Mouse (Mus musculus): ENCODE measurements around the gene Gm3402.
"Not testable (repeated sequence)": the region's sequence is repeated elsewhere in the genome, so short reads cannot be mapped to it uniquely, and the experiment has no call there.

The Gm3402 gene

DNA sequence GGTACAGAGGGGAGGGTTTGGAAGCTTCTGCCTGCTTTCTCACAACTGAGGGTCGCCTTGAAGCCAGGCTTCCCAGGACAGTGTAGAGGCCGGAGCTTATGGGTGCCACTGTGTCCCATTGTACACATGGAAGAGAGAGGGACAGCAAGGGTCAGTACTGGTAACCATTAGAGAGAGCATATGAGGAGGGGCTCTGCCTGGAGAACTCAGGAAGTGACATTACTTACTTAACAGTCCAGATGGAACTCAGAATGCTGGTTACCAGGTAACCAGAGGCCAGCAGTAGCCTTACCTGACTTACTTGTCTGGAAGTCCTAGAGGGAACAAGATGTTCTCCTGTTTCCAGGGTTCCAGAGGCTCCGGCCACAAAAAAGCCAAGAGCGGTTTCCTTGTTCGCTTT, at the start of gene Gm3402:
Gene Gm3402, plus strand, starts transcription at position 301 of the 400 bp plus-strand sequence.
- not testable (repeated sequence) for DNase-seq (ENCODE audit: low read depth, low spot score)

DNA sequence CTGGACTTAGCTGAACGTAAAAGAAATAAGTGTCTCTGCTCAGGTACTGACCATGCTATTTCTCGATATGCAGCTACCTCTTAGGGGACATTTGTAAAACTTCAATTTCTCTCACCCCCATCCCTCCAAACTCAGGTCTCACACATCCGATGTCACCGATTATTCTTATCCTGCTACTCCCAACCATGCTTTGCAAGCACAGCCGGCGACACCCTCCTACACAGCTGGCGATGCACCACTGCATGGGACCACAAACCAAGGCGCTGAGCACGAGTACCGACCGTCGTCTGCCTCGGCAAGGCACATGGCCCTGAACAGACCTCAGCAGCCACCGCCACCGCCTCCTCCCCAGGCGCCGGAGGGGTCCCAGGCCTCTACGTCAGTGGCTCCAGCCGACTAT, 47.3 kb upstream of the Gm3402 start:
- no peak for DNase-seq (ENCODE audit: low read depth, low spot score)

DNA sequence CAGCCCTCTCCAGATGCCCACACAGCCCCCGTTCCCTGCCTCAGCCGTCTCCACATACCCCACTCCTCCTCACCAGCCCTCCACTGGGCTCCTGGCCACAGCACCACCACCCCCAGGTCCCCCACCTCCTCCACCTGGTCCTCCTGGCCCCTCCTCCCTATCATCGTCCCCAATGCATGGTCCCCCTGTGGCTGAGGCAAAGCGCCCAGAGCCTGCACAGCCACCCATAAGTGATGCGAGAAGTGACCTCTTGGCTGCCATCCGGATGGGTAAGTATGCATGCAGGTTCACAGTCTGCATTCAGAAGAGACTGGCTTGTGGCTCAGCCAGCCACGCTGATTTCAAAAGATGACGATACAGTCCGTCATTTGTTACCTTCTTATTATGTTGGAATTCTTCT, 45.6 kb upstream of the Gm3402 start:
- DNase-seq (ENCODE audit: low read depth, low spot score), result no peak

DNA sequence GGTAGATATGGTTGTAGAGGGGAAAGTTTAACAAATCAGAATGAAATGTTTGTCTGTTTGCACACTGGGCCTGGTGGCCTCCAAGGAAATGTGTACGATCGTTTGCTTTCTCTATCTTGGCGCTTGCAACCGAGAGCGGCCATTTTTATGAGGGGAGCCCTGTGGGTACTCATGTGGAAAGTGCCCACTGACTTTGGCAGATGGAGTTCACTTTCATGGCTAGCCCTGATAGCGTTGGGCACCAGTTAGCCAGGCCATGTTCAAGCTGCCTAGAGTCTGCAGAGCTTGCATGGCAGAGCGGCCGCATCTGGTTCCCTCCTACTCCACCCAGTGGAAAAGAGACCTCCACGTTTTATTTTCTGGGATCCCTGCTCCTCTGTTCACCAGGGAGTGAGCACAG, 43.1 kb upstream of the Gm3402 start:
- no peak for DNase-seq (ENCODE audit: low read depth, low spot score)

DNA sequence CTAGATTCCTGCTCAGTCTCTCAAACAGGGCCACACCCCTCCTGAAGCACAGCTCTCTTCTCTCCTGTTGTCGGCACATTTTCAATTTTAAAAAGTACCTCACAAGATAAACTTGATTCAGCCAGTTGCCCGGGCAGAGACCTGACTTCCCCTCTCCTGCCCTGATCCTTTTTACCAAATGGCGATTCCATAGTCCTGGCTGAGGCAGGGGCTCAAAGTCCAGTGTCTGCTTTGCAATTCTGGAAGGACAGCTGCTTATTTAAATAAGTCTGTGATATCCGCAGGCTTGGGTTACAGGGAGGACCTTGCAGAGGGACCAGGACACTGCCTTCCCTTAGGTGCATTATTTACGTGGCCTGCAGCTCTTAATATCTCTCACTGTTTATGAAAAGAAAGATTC, 42.6 kb upstream of the Gm3402 start:
- no peak for DNase-seq (ENCODE audit: low read depth, low spot score)

DNA sequence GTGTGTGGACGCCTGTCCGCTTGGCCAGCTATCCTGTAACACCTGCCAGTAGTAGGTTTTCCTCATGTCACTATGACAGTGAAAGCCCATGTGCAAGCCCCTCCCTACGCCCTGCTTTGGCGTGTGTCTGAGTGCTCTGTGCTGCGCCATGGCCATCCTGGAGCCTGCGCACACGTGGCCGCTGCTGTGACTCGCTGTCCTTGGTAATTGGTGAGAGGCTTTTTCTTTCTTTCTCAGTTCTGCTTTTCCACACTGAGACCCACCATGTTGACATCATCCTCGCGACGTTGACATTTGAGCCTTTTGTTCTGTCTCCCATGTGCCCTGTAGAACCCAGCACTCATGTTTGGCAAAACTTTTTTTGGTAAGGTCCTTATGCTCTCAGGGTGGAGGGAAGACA, 42.1 kb upstream of the Gm3402 start:
- DNase-seq (ENCODE audit: low read depth, low spot score), result no peak

DNA sequence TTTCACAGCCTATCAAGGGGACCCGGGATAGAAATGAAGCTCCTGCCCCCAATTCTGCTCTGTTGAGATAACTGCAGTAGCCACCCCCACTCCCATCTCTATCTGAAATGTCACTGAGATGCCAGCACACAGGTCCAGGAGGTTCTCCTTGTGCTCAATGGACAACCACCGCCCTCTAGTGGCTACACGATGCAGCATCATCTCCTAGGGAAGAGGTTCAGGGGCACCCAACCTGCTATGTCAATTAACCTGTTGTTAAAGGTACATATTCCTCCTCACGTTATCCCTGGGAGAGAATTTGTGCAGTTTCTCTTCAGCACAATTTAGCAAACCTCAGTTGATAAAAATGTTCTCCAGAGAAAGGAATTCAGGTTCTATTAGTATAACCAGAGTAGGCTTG, 34.4 kb upstream of the Gm3402 start:
- peak; percentile 2 for DNase-seq (ENCODE audit: low read depth, low spot score)

DNA sequence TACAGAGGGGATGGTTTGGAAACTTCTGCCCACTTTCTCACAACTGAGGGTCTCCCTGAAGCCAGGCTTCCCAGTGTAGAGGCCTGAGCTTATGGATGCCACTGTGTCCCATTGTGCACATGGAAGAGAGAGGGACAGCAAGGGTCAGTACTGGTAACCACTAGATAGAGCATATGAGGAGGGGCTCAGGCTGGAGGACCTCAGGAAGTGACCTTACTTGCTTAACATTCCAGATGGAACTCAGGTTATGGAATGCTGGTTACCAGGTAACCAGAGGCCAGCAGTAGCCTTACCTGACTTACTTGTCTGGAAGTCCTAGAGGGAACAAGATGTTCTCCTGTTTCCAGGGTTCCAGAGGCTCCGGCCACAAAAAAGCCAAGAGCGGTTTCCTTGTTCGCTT, 32.3 kb upstream of the Gm3402 start, which contains the start of gene Gm6408:
Gene Gm6408, plus strand, starts transcription at position 301 of the 400 bp plus-strand sequence.
- DNase-seq (ENCODE audit: low read depth, low spot score), result not testable (repeated sequence)

DNA sequence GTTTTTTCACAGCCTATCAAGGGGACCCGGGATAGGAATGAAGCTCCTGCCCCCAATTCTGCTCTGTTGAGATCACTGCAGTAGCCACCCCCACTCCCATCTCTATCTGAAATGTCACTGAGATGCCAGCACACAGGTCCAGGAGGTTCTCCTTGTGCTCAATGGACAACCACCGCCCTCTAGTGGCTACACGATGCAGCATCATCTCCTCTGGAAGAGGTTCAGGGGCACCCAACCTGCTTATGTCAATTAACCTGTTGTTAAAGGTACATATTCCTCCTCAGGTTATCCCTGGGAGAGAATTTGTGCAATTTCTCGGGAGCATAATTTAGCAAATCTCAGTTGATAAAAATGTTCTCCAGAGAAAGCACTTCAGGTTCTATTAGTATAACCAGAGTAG, 25.0 kb upstream of the Gm3402 start:
- DNase-seq (ENCODE audit: low read depth, low spot score), result peak; percentile 1

DNA sequence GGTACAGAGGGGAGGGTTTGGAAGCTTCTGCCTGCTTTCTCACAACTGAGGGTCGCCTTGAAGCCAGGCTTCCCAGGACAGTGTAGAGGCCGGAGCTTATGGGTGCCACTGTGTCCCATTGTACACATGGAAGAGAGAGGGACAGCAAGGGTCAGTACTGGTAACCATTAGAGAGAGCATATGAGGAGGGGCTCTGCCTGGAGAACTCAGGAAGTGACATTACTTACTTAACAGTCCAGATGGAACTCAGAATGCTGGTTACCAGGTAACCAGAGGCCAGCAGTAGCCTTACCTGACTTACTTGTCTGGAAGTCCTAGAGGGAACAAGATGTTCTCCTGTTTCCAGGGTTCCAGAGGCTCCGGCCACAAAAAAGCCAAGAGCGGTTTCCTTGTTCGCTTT, 22.9 kb upstream of the Gm3402 start, which contains the start of gene Gm6370:
Gene Gm6370, plus strand, starts transcription at position 301 of the 400 bp plus-strand sequence.
- not testable (repeated sequence) for DNase-seq (ENCODE audit: low read depth, low spot score)

DNA sequence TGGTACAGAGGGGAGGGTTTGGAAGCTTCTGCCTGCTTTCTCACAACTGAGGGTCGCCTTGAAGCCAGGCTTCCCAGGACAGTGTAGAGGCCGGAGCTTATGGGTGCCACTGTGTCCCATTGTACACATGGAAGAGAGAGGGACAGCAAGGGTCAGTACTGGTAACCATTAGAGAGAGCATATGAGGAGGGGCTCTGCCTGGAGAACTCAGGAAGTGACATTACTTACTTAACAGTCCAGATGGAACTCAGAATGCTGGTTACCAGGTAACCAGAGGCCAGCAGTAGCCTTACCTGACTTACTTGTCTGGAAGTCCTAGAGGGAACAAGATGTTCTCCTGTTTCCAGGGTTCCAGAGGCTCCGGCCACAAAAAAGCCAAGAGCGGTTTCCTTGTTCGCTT, 11.8 kb upstream of the Gm3402 start, which contains the start of gene 4930449I24Rik:
Gene 4930449I24Rik, plus strand, starts transcription at position 301 of the 400 bp plus-strand sequence.
- DNase-seq (ENCODE audit: low read depth, low spot score), result not testable (repeated sequence)

DNA sequence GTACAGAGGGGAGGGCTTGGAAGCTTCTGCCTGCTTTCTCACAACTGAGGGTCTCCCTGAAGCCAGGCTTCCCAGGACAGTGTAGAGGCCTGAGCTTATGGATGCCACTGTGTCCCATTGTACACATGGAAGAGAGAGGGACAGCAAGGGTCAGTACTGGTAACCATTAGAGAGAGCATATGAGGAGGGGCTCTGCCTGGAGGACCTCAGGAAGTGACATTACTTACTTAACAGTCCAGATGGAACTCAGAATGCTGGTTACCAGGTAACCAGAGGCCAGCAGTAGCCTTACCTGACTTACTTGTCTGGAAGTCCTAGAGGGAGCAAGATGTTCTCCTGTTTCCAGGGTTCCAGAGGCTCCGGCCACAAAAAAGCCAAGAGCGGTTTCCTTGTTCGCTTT, 11.6 kb downstream of the Gm3402 start, which contains the start of gene Gm3404:
Gene Gm3404, plus strand, starts transcription at position 301 of the 400 bp plus-strand sequence.
- DNase-seq (ENCODE audit: low read depth, low spot score), result not testable (repeated sequence)

DNA sequence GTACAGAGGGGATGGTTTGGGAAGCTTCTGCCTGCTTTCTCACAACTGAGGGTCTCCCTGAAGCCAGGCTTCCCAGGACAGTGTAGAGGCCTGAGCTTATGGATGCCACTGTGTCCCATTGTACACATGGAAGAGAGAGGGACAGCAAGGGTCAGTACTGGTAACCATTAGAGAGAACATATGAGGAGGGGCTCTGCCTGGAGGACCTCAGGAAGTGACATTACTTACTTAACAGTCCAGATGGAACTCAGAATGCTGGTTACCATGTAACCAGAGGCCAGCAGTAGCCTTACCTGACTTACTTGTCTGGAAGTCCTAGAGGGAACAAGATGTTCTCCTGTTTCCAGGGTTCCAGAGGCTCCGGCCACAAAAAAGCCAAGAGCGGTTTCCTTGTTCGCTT, 23.4 kb downstream of the Gm3402 start, which contains the start of gene Gm3409:
Gene Gm3409, plus strand, starts transcription at position 301 of the 400 bp plus-strand sequence.
- DNase-seq (ENCODE audit: low read depth, low spot score), result not testable (repeated sequence)

DNA sequence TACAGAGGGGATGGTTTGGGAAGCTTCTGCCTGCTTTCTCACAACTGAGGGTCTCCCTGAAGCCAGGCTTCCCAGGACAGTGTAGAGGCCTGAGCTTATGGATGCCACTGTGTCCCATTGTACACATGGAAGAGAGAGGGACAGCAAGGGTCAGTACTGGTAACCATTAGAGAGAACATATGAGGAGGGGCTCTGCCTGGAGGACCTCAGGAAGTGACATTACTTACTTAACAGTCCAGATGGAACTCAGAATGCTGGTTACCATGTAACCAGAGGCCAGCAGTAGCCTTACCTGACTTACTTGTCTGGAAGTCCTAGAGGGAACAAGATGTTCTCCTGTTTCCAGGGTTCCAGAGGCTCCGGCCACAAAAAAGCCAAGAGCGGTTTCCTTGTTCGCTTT, 41.9 kb downstream of the Gm3402 start, which contains the start of gene Gm3415:
Gene Gm3415, plus strand, starts transcription at position 301 of the 400 bp plus-strand sequence.
- not testable (repeated sequence) for DNase-seq (ENCODE audit: low read depth, low spot score)

DNA sequence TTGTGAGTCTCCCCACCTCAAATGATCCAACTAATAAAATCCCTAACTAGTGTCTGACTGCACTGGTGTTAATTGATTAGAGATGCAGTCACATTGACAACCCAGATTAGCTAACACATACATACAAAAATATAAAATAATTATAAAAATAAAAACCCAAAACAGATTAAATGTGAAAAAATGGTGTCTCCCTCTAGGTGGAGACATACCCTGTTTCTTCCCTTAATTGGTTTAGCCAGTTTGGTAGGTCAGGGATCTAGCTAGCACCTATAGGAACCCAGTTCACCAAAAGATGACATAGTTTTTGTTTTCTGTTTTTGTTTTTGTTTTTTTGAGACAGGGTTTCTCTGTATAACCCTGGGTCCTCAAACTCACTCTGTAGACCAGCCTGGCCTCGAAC, 50.3 kb downstream of the Gm3402 start:
- no peak for DNase-seq (ENCODE audit: low read depth, low spot score)
